Mouse (Mus musculus): ENCODE results near the gene Kctd10. TPM values are rescaled to one million over a fixed set of nuclear protein-coding genes. Genes with fewer than 3 reads are reported as not detected.

The Kctd10 gene
- polyA plus RNA-seq, 1 experiment from 2014 or later: 59.1 TPM

DNA sequence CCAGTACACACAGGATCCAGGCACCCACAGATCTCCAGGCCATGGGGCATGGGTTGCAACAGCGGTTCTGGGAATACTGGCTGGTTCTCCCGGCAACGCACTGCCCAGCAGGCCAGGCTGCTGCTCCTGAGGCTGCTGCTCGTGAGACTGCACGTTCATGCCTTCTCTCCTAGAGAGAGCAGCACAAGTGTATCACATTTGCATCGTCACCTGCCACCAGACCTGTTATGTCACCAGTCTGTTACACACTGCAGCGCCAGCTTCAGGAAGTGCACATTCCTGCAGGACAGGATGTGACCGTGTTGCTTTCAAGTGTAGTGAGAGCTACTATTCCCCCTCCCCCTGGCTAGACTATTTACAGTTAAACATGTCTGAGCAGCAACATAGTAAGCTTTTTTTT is 36.5 kb upstream of the Kctd10 start:
- WGBS: 89% methylated on average over 8 of the region's 8 CpGs
- Histone ChIP-seq H3K4me3 (ENCODE audit: low read depth, low read length) (no peak overlapping the region), H3K4me2 (no peak overlapping the region), H3K4me1 (replicated peaks; ENCODE audit: control insufficient read depth, insufficient read depth, low read length) (peaks cover 3% of the 10 kb centered on the region), H3K36me3 (ENCODE audit: control insufficient read depth, insufficient read depth, low read length) (peaks cover 48% of the 10 kb centered on the region), H3K27ac (ENCODE audit: low read depth, low read length) (no peak overlapping the region), H3K9ac (ENCODE audit: low read depth, low read length) (no peak overlapping the region), H3K9me3 (ENCODE audit: control insufficient read depth, low read length) (no peaks in the 10 kb centered on the region), H3K27me3 (replicated peaks; ENCODE audit: control insufficient read depth, insufficient read depth, low read length) (no peaks in the 10 kb centered on the region)
- ATAC-seq (replicated peaks; ENCODE audit: low FRiP score): no peak
- DNase-seq (ENCODE audit: low spot score): no peak

DNA sequence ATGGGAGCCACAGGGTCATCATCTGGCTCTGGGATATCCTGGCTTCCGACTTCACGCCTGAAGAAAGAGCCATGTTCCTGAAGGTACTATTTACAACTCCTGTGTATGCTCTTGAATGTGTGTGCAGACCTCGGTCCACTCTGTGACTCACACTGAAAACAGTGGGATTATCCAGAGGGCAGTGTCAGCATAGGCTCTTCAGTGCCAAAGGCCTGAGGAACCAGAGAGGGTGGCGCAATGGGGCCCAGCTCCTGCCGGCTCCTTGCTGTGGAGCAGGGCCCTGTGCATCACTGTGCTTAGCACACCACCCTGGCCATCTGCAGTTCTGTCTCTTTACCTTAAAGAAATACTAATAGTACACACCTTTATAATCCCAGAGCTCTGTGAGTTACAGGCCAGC is 35.3 kb upstream of the Kctd10 start:
- Histone ChIP-seq H3K36me3 (ENCODE audit: control insufficient read depth, insufficient read depth, low read length) (peaks cover 49% of the 10 kb centered on the region), H3K9ac (ENCODE audit: low read depth, low read length) (no peak overlapping the region), H3K4me2 (no peak overlapping the region), H3K27ac (ENCODE audit: low read depth, low read length) (no peak overlapping the region), H3K4me1 (replicated peaks; ENCODE audit: control insufficient read depth, insufficient read depth, low read length) (peaks cover 3% of the 10 kb centered on the region; the same call in 1 of the 2 replicates), H3K4me3 (ENCODE audit: low read depth, low read length) (no peak overlapping the region), H3K9me3 (ENCODE audit: control insufficient read depth, low read length) (no peaks in the 10 kb centered on the region), H3K27me3 (replicated peaks; ENCODE audit: control insufficient read depth, insufficient read depth, low read length) (no peaks in the 10 kb centered on the region)
- WGBS: 92% methylated on average over 5 of the region's 5 CpGs
- ATAC-seq (replicated peaks; ENCODE audit: low FRiP score) (no peak), DNase-seq (ENCODE audit: low spot score) (no peak)

DNA sequence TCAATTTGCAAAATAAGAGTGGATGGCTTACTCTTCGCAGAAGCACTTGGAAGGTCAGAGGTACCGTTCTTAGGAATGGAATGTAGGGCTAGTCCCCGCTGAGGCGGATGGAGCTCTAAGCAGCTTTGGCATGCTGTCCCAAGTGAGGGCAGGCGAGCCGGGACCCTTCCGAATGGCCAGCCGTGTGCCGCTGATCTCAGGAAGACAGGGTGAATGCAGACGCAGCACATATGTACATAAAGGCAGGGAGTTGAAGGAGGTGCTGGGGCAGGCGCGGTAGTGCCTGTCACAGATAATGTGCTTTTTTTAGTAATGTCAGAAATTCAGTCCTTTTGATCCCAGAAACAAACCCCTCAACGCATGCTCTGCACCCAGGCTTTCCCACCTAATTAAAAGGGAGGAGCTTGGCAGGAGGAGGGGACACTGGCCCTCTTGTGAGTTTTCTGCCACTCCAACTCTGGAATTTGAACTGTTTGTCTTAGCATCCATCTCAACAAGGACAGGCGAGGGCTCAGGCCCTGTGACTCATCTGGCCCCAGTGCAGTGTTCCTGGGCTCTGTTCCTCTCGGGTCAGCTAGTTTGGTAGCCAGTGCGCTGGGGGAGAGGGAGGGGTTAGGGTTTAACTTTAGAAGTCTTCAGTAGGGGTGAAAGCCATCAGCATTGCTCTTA is 32.9 kb upstream of the Kctd10 start:
- Histone ChIP-seq H3K4me1 (replicated peaks; ENCODE audit: control insufficient read depth, insufficient read depth, low read length) (peaks cover 3% of the 10 kb centered on the region; the same call in 1 of the 2 replicates), H3K4me3 (ENCODE audit: low read depth, low read length) (no peak overlapping the region), H3K36me3 (ENCODE audit: control insufficient read depth, insufficient read depth, low read length) (peaks cover 41% of the 10 kb centered on the region), H3K9me3 (ENCODE audit: control insufficient read depth, low read length) (no peaks in the 10 kb centered on the region), H3K27ac (ENCODE audit: low read depth, low read length) (no peak overlapping the region), H3K27me3 (replicated peaks; ENCODE audit: control insufficient read depth, insufficient read depth, low read length) (no peaks in the 10 kb centered on the region), H3K9ac (ENCODE audit: low read depth, low read length) (no peak overlapping the region), H3K4me2 (no peak overlapping the region)
- ATAC-seq (replicated peaks; ENCODE audit: low FRiP score) (no peak), DNase-seq (ENCODE audit: low spot score) (no peak)
- 76% methylated on average over 16 of the region's 16 CpGs for WGBS

DNA sequence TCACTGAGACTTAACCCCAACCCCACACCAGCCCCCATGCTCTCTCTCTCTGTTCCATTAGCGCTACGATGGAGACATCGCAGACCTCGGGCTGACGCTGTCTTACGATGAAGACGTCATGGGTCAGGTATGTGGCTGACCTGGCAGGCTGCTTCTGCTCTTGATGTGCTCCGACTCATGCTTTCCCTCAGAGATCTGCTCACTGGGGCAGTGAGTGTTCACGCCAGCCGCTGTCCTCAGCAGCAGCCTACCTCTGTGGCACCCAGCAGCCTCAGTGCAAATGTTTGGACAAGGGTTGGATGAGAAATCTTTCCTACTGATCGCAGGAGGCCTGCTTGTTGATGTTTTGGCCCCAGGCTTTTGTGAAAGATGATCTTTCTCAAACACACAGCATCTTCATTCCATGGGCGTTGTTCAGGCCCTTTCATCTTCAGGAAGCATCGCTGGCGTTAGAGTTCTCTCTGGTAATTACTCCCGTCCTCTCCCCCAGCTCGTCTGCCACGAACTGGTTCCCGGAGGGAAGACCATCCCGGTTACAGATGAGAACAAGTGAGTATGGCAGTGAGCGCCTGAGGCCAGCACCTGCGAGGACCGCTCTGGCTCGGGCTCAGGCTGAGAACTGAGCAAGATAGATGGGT is 32.2 kb upstream of the Kctd10 start:
- no peaks in the 10 kb centered on the region for H3K9me3 ChIP-seq (ENCODE audit: control insufficient read depth, low read length)
- H3K27me3 ChIP-seq (replicated peaks; ENCODE audit: control insufficient read depth, insufficient read depth, low read length): no peaks in the 10 kb centered on the region
- no peak for DNase-seq (ENCODE audit: low spot score)
- H3K4me2 ChIP-seq: no peak overlapping the region
- H3K36me3 ChIP-seq (ENCODE audit: control insufficient read depth, insufficient read depth, low read length): peaks cover 41% of the 10 kb centered on the region
- 75% methylated on average over 23 of the region's 23 CpGs for WGBS
- no peak for ATAC-seq (replicated peaks; ENCODE audit: low FRiP score)
- H3K4me1 ChIP-seq (replicated peaks; ENCODE audit: control insufficient read depth, insufficient read depth, low read length): peaks cover 3% of the 10 kb centered on the region; the same call in 1 of the 2 replicates
- no peak overlapping the region for H3K9ac ChIP-seq (ENCODE audit: low read depth, low read length)
- no peak overlapping the region for H3K4me3 ChIP-seq (ENCODE audit: low read depth, low read length)
- H3K27ac ChIP-seq (ENCODE audit: low read depth, low read length): no peak overlapping the region

DNA sequence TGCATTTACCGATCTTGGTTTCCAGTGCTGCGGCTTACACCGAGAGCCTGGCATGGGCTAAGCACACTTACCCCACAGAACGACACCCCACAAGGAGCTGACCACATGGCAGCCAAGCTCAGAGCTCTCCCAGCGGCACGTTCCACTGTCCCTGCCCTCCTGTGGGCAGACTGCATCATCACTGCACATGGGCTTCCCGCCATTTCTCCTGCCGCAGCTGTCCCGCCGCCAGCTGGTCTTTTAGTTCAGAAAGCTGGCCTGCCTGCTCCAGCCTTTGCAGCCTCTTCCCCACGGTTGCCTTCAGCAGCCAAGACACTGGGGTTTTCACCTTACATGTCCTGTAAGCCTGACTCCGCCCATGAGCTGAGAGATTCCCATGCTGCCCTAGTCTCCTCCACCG is 30.1 kb upstream of the Kctd10 start:
- DNase-seq (ENCODE audit: low spot score) (no peak), ATAC-seq (replicated peaks; ENCODE audit: low FRiP score) (no peak)
- no peak overlapping the region for H3K4me3 ChIP-seq (ENCODE audit: low read depth, low read length)
- no peak overlapping the region for H3K27ac ChIP-seq (ENCODE audit: low read depth, low read length)
- no peak overlapping the region for H3K4me2 ChIP-seq
- H3K4me1 ChIP-seq (replicated peaks; ENCODE audit: control insufficient read depth, insufficient read depth, low read length): peaks cover 3% of the 10 kb centered on the region; the same call in 1 of the 2 replicates
- WGBS: 93% methylated on average over 13 of the region's 13 CpGs
- no peaks in the 10 kb centered on the region for H3K9me3 ChIP-seq (ENCODE audit: control insufficient read depth, low read length)
- H3K27me3 ChIP-seq (replicated peaks; ENCODE audit: control insufficient read depth, insufficient read depth, low read length): no peaks in the 10 kb centered on the region
- peaks cover 53% of the 10 kb centered on the region for H3K36me3 ChIP-seq (ENCODE audit: control insufficient read depth, insufficient read depth, low read length)
- H3K9ac ChIP-seq (ENCODE audit: low read depth, low read length): no peak overlapping the region

DNA sequence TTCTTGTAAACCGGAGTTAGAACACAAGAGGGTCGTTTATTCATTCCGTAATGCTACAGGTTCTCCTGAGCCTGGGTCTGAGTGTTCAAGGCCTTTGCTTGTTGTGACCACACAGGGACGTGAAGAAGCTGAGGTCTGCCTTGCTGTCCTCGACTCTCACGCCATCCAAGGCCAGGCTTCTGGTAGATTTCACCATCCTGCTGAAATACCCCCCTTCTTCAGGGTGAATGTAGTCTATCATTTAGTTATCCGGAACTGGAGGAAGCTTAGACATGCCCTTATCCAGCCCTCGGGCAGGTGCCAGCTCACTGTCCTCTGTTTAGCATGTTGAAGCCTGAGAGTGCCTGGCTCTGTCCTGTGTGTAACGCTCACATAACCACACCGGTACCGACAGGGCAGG is 28.5 kb upstream of the Kctd10 start:
- Histone ChIP-seq H3K4me1 (replicated peaks; ENCODE audit: control insufficient read depth, insufficient read depth, low read length) (peaks cover 3% of the 10 kb centered on the region; the same call in 1 of the 2 replicates), H3K27me3 (replicated peaks; ENCODE audit: control insufficient read depth, insufficient read depth, low read length) (no peaks in the 10 kb centered on the region), H3K36me3 (ENCODE audit: control insufficient read depth, insufficient read depth, low read length) (peaks cover 58% of the 10 kb centered on the region), H3K9ac (ENCODE audit: low read depth, low read length) (no peak overlapping the region), H3K27ac (ENCODE audit: low read depth, low read length) (no peak overlapping the region), H3K4me3 (ENCODE audit: low read depth, low read length) (no peak overlapping the region), H3K9me3 (ENCODE audit: control insufficient read depth, low read length) (no peaks in the 10 kb centered on the region), H3K4me2 (no peak overlapping the region)
- DNase-seq (ENCODE audit: low spot score) (no peak), ATAC-seq (replicated peaks; ENCODE audit: low FRiP score) (no peak)
- WGBS: 93% methylated on average over 11 of the region's 11 CpGs

DNA sequence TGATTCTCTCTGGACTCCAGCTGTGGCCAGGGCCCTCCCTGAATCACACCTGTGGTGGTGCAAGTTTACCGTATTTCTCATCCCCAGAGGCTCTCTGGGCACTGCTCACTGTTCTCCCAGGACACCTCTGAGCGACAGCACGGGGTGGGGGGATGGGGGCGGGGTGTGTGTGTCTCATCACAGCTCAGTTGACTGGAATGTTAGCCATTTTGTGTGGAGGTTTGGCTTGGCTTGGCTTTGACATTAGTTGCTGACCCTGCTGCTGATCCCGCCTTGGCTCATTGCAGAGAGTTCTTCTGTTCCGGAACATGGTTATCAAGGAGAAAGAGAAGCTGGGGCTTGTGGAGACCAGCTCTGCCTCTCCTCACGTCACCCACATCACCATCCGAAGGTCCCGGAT is 27.5 kb upstream of the Kctd10 start:
- no peak overlapping the region for H3K27ac ChIP-seq (ENCODE audit: low read depth, low read length)
- H3K4me2 ChIP-seq: no peak overlapping the region
- ATAC-seq (replicated peaks; ENCODE audit: low FRiP score) (no peak), DNase-seq (ENCODE audit: low spot score) (no peak)
- H3K9ac ChIP-seq (ENCODE audit: low read depth, low read length): no peak overlapping the region
- no peaks in the 10 kb centered on the region for H3K27me3 ChIP-seq (replicated peaks; ENCODE audit: control insufficient read depth, insufficient read depth, low read length)
- H3K9me3 ChIP-seq (ENCODE audit: control insufficient read depth, low read length): no peaks in the 10 kb centered on the region
- 92% methylated on average over 9 of the region's 9 CpGs for WGBS
- H3K4me3 ChIP-seq (ENCODE audit: low read depth, low read length): no peak overlapping the region
- H3K36me3 ChIP-seq (ENCODE audit: control insufficient read depth, insufficient read depth, low read length): peaks cover 63% of the 10 kb centered on the region
- H3K4me1 ChIP-seq (replicated peaks; ENCODE audit: control insufficient read depth, insufficient read depth, low read length): 0 out of 2 replicates have a peak, but pooled peaks cover 3% of the 10 kb centered on the region

DNA sequence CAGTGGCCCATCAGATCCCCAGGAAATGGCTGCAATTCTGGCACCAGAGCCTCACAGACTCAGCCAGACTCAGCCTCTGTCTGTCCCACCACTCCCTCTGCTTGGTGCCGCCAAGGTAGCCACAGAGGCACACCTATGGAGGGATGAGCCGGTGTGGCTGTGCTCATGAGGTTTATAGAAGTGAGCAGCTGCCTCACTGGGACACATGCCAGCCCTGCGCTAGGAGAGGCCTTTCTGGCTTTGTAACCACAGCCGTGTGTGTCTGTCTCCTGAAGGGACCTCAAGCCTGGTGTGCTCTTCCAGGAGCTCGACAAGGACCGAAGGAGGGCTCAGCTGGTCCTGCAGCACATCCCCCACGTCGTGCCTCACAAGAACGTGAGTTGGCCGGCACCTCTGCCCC is 27.0 kb upstream of the Kctd10 start:
- Histone ChIP-seq H3K4me3 (ENCODE audit: low read depth, low read length) (no peak overlapping the region), H3K27me3 (replicated peaks; ENCODE audit: control insufficient read depth, insufficient read depth, low read length) (no peaks in the 10 kb centered on the region), H3K4me1 (replicated peaks; ENCODE audit: control insufficient read depth, insufficient read depth, low read length) (0 out of 2 replicates have a peak, but pooled peaks cover 1% of the 10 kb centered on the region), H3K4me2 (no peak overlapping the region), H3K36me3 (ENCODE audit: control insufficient read depth, insufficient read depth, low read length) (peaks cover 66% of the 10 kb centered on the region), H3K9me3 (ENCODE audit: control insufficient read depth, low read length) (no peaks in the 10 kb centered on the region), H3K27ac (ENCODE audit: low read depth, low read length) (no peak overlapping the region), H3K9ac (ENCODE audit: low read depth, low read length) (no peak overlapping the region)
- DNase-seq (ENCODE audit: low spot score) (no peak), ATAC-seq (replicated peaks; ENCODE audit: low FRiP score) (no peak)
- 93% methylated on average over 10 of the region's 10 CpGs for WGBS

DNA sequence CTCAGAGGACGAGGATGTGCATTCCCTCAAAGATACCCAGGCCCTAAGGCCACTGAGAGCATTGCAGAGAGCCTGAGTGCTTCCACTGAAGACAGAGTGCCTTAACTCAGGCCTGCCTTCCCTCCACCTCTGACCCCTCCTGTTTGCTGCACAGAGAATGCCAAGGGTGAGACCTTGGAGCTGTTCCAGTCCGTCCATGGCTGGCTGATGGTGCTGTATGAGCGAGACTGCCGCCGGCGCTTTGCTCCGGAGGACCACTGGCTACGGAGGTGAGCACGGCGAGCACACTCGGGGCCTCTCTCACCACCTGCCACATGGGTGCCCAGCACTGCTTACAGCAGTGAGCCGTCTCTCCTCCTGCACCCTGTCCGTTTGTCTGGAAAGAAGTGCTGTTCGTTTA is 26.3 kb upstream of the Kctd10 start:
- 94% methylated on average over 14 of the region's 14 CpGs for WGBS
- H3K36me3 ChIP-seq (ENCODE audit: control insufficient read depth, insufficient read depth, low read length): peaks cover 68% of the 10 kb centered on the region
- H3K4me2 ChIP-seq: no peak overlapping the region
- H3K9ac ChIP-seq (ENCODE audit: low read depth, low read length): no peak overlapping the region
- no peaks in the 10 kb centered on the region for H3K27me3 ChIP-seq (replicated peaks; ENCODE audit: control insufficient read depth, insufficient read depth, low read length)
- H3K27ac ChIP-seq (ENCODE audit: low read depth, low read length): no peak overlapping the region
- H3K4me3 ChIP-seq (ENCODE audit: low read depth, low read length): no peak overlapping the region
- DNase-seq (ENCODE audit: low spot score) (no peak), ATAC-seq (replicated peaks; ENCODE audit: low FRiP score) (no peak)
- no peaks in the 10 kb centered on the region for H3K4me1 ChIP-seq (replicated peaks; ENCODE audit: control insufficient read depth, insufficient read depth, low read length)
- H3K9me3 ChIP-seq (ENCODE audit: control insufficient read depth, low read length): no peaks in the 10 kb centered on the region

Measured in liver, embryonic 11.5 days (tissue).